Mouse (Mus musculus) liver, embryonic 13.5 days (tissue): ENCODE results near the gene Phf7. TPM values are rescaled to one million over a fixed set of nuclear protein-coding genes. Genes with fewer than 3 reads are reported as not detected.
A peak's percentile ranks its signal among the peaks of the same experiment; 100 is the strongest.

Experiments used
- ATAC-seq: fragments of 200-750 bp; cut with Nextera tagmentation; 2 replicates; pipeline ENCODE4 v1.8.0; 2017; ENCODE audit warnings: low read depth, mild to moderate bottlenecking, moderate number of reproducible peaks, moderate library complexity
- DNase-seq: peaks from one replicate; pipeline ENCODE4 v3.0.0; 2022
- H3K27ac ChIP-seq: fragments of 300-500 bp; sonication (generic); 2 replicates; pipeline ENCODE4 v1.5.1; 2015; ENCODE audit warnings: moderate library complexity, mild to moderate bottlenecking, inconsistent platforms
- H3K27me3 ChIP-seq: fragments of 300-500 bp; sonication (generic); 2 replicates; pipeline ENCODE4 v1.6.1; 2015; ENCODE audit warnings: mild to moderate bottlenecking, inconsistent platforms
- H3K36me3 ChIP-seq: fragments of 300-500 bp; sonication (generic); 2 replicates; pipeline ENCODE4 v1.6.1; 2015; ENCODE audit warnings: mild to moderate bottlenecking, inconsistent platforms
- H3K4me1 ChIP-seq: fragments of 300-500 bp; sonication (generic); replicated peaks from 2 replicates; pipeline ENCODE4 v1.6.1; 2015; ENCODE audit warnings: inconsistent platforms
- H3K4me2 ChIP-seq: fragments of 300-500 bp; sonication (generic); 2 replicates; pipeline ENCODE4 v1.6.1; 2015; ENCODE audit warnings: inconsistent platforms, mild to moderate bottlenecking, moderate library complexity
- H3K4me3 ChIP-seq: fragments of 300-500 bp; sonication (generic); replicated peaks from 2 replicates; pipeline ENCODE4 v1.5.1; 2015; ENCODE audit warnings: mild to moderate bottlenecking, inconsistent platforms
- H3K9ac ChIP-seq: fragments of 300-500 bp; sonication (generic); 2 replicates; pipeline ENCODE4 v1.6.1; 2015; ENCODE audit warnings: mild to moderate bottlenecking, inconsistent platforms
- H3K9me3 ChIP-seq: fragments of 300-500 bp; sonication (generic); replicated peaks from 2 replicates; pipeline ENCODE4 v1.6.1; 2016; ENCODE audit warnings: inconsistent platforms
- WGBS: fragments of 180-500 bp; shearing (Covaris S2); methylation state at CpG from one replicate; pipeline ENCODE4 v1.1.7; 2015; ENCODE audit not compliant: insufficient replicate concordance; 5-methylcytosine and 5-hydroxymethylcytosine counted together
- polyA plus RNA-seq: library from polyadenylated mRNA; unstranded; fragments of >200 nt; fragmentation: Nextera tagmentation; extraction: Ambion mirVana; gene quantifications from 2 replicates; pipeline ENCODE4 v1.2.1, GENCODE M21; 2015

Phf7 gene
- 8.4 and 8.6 TPM in 2 replicates for polyA plus RNA-seq

GRCm38 (mm10) chr14:31251084-31251604 lies at the start of gene Phf7, which contains the start of gene Bap1:
Gene Phf7, minus strand, starts transcription at chr14:31251317.
Gene Bap1, plus strand, starts transcription at chr14:31251450.
- Histone ChIP-seq H3K4me1 (peaks cover 32% of the 10 kb centered on the region), H3K27ac (peak within 1 kb of the TSS; percentile 93), H3K27me3 (no peaks in the 10 kb centered on the region), H3K9me3 (no peaks in the 10 kb centered on the region), H3K9ac (peak within 1 kb of the TSS; percentile 97), H3K4me2 (peak within 1 kb of the TSS; percentile 91), H3K36me3 (peaks cover 36% of the 10 kb centered on the region), H3K4me3 (peak within 1 kb of the TSS; percentile 100)
- DNase-seq = peak; percentile 92
- ATAC-seq = peak; percentile 89
- WGBS = under 1% methylated on average over 75 of the region's 75 CpGs

- Histone ChIP-seq H3K4me3 (no peak overlapping the region), H3K9ac (no peak overlapping the region), H3K4me1 (no peaks in the 10 kb centered on the region), H3K27me3 (peaks cover 23% of the 10 kb centered on the region), H3K9me3 (no peaks in the 10 kb centered on the region), H3K4me2 (no peak overlapping the region), H3K36me3 (no peaks in the 10 kb centered on the region), H3K27ac (no peak overlapping the region)
- DNase-seq = no peak
- 72% methylated on average over 8 of the region's 8 CpGs for WGBS
- no peak for ATAC-seq
These were observed 34.6 kb upstream of the Phf7 start for GRCm38 (mm10) chr14:31285728-31286127.

- H3K36me3 ChIP-seq = no peaks in the 10 kb centered on the region
- ATAC-seq = no peak
- H3K4me3 ChIP-seq = no peak overlapping the region
- peaks cover 21% of the 10 kb centered on the region for H3K27me3 ChIP-seq
- no peak overlapping the region for H3K27ac ChIP-seq
- peaks cover 13% of the 10 kb centered on the region for H3K4me1 ChIP-seq
- 18% methylated on average over 7 of the region's 7 CpGs for WGBS
- H3K9me3 ChIP-seq = no peaks in the 10 kb centered on the region
- DNase-seq = peak; percentile 54
- H3K4me2 ChIP-seq = no peak overlapping the region
- no peak overlapping the region for H3K9ac ChIP-seq
These were observed 21.0 kb upstream of the Phf7 start for GRCm38 (mm10) chr14:31272164-31272563.

- Histone ChIP-seq H3K9ac (no peak overlapping the region), H3K4me3 (no peak overlapping the region), H3K27me3 (peaks cover 21% of the 10 kb centered on the region), H3K27ac (no peak overlapping the region), H3K4me1 (peaks cover 13% of the 10 kb centered on the region), H3K4me2 (no peak overlapping the region), H3K36me3 (no peaks in the 10 kb centered on the region), H3K9me3 (no peaks in the 10 kb centered on the region)
- WGBS = 68% methylated on average over 6 of the region's 6 CpGs
- ATAC-seq (no peak), DNase-seq (no peak)
These were observed 20.0 kb upstream of the Phf7 start for GRCm38 (mm10) chr14:31271121-31271520.

GRCm38 (mm10) chr14:31269456-31270100 lies 18.5 kb upstream of the Phf7 start:
- no peaks in the 10 kb centered on the region for H3K36me3 ChIP-seq
- H3K9me3 ChIP-seq = no peaks in the 10 kb centered on the region
- H3K27me3 ChIP-seq = peaks cover 21% of the 10 kb centered on the region
- 19% methylated on average over 28 of the region's 28 CpGs for WGBS
- peak overlapping the region; percentile 43 for H3K4me3 ChIP-seq
- peaks cover 13% of the 10 kb centered on the region for H3K4me1 ChIP-seq
- H3K4me2 ChIP-seq = peak overlapping the region; percentile 62
- DNase-seq (peak; percentile 36), ATAC-seq (peak; percentile 66)
- peak overlapping the region; percentile 39 for H3K9ac ChIP-seq
- H3K27ac ChIP-seq = no peak overlapping the region

- Histone ChIP-seq H3K27ac (no peak overlapping the region), H3K9ac (no peak overlapping the region), H3K4me1 (peaks cover 13% of the 10 kb centered on the region), H3K27me3 (peaks cover 21% of the 10 kb centered on the region), H3K36me3 (no peaks in the 10 kb centered on the region), H3K4me3 (no peak overlapping the region), H3K9me3 (no peaks in the 10 kb centered on the region), H3K4me2 (no peak overlapping the region)
- ATAC-seq = no peak
- DNase-seq = no peak
- 64% methylated on average over 9 of the region's 9 CpGs for WGBS
These were observed 17.3 kb upstream of the Phf7 start for GRCm38 (mm10) chr14:31268301-31269001.

- Histone ChIP-seq H3K27ac (no peak overlapping the region), H3K27me3 (peaks cover 21% of the 10 kb centered on the region), H3K9ac (no peak overlapping the region), H3K4me2 (no peak overlapping the region), H3K4me3 (no peak overlapping the region), H3K4me1 (peaks cover 13% of the 10 kb centered on the region), H3K36me3 (no peaks in the 10 kb centered on the region; the same call in 1 of the 2 replicates), H3K9me3 (no peaks in the 10 kb centered on the region)
- DNase-seq = no peak
- 82% methylated on average over 11 of the region's 11 CpGs for WGBS
- no peak for ATAC-seq
These were observed 16.5 kb upstream of the Phf7 start for GRCm38 (mm10) chr14:31267649-31268048.

- ATAC-seq (peak; percentile 70), DNase-seq (peak; percentile 55)
- Histone ChIP-seq H3K4me3 (peak overlapping the region; percentile 29), H3K9ac (peak overlapping the region; percentile 67), H3K4me2 (peak overlapping the region; percentile 64), H3K27me3 (no peaks in the 10 kb centered on the region), H3K27ac (peak overlapping the region; percentile 98), H3K36me3 (peaks cover 56% of the 10 kb centered on the region), H3K9me3 (no peaks in the 10 kb centered on the region), H3K4me1 (peaks cover 45% of the 10 kb centered on the region)
- 52% methylated on average over 9 of the region's 9 CpGs for WGBS
These were observed 9.8 kb upstream of the Phf7 start for GRCm38 (mm10) chr14:31260932-31261331.

- ATAC-seq (peak; percentile 96), DNase-seq (peak; percentile 74)
- H3K4me2 ChIP-seq = peak overlapping the region; percentile 64
- H3K4me1 ChIP-seq = peaks cover 45% of the 10 kb centered on the region
- H3K27ac ChIP-seq = peak overlapping the region; percentile 98
- WGBS = 27% methylated on average over 4 of the region's 4 CpGs
- no peaks in the 10 kb centered on the region for H3K27me3 ChIP-seq
- H3K9me3 ChIP-seq = no peaks in the 10 kb centered on the region
- H3K36me3 ChIP-seq = peaks cover 62% of the 10 kb centered on the region
- peak overlapping the region; percentile 29 for H3K4me3 ChIP-seq
- peak overlapping the region; percentile 67 for H3K9ac ChIP-seq
These were observed 9.3 kb upstream of the Phf7 start for GRCm38 (mm10) chr14:31260374-31260773.

GRCm38 (mm10) chr14:31258476-31259050 lies 7.4 kb upstream of the Phf7 start:
- H3K27ac ChIP-seq = peak overlapping the region; percentile 98
- no peaks in the 10 kb centered on the region for H3K9me3 ChIP-seq

GRCm38 (mm10) chr14:31252091-31252490 lies 974 bp upstream of the Phf7 start:
- H3K36me3 ChIP-seq = peaks cover 46% of the 10 kb centered on the region
- H3K9ac ChIP-seq = peak overlapping the region; percentile 97
- no peak for ATAC-seq
- H3K9me3 ChIP-seq = no peaks in the 10 kb centered on the region
- H3K4me1 ChIP-seq = peaks cover 32% of the 10 kb centered on the region
- peak overlapping the region; percentile 85 for H3K27ac ChIP-seq
- no peak for DNase-seq
- no peaks in the 10 kb centered on the region for H3K27me3 ChIP-seq
- WGBS = 76% methylated on average over 5 of the region's 5 CpGs
- H3K4me2 ChIP-seq = peak overlapping the region; percentile 91
- peak overlapping the region; percentile 100 for H3K4me3 ChIP-seq

More at GRCm38 (mm10) chr14:31258476-31259050, 7.4 kb upstream of the Phf7 start:
- WGBS = 91% methylated on average over 14 of the region's 14 CpGs
- H3K9ac ChIP-seq = peak overlapping the region; percentile 62
- ATAC-seq (no peak), DNase-seq (no peak)
- H3K4me3 ChIP-seq = no peak overlapping the region
- H3K4me2 ChIP-seq = no peak overlapping the region
- no peaks in the 10 kb centered on the region for H3K27me3 ChIP-seq
- peaks cover 80% of the 10 kb centered on the region for H3K36me3 ChIP-seq
- peaks cover 45% of the 10 kb centered on the region for H3K4me1 ChIP-seq
